Mouse (Mus musculus) midbrain, embryonic 14.5 days (tissue): Measurements from ENCODE around the gene Eef1e1. TPM values are rescaled to one million over a fixed set of nuclear protein-coding genes. Genes with fewer than 3 reads are reported as not detected.
A peak's percentile ranks its signal among the peaks of the same experiment; 100 is the strongest.

Experiments used
- ATAC-seq: fragments of 200-750 bp; cut with Nextera tagmentation; 2 replicates; pipeline ENCODE4 v1.8.0; 2017; ENCODE audit warnings: moderate number of reproducible peaks, moderate library complexity; ENCODE audit not compliant: low FRiP score, low TSS enrichment
- DNase-seq: peaks from one replicate; pipeline ENCODE4 v3.0.0-alpha.2; 2015
- H3K27ac ChIP-seq: fragments of 300-500 bp; sonication (generic); replicated peaks from 2 replicates; pipeline ENCODE4 v1.5.1; 2014; ENCODE audit warnings: mild to moderate bottlenecking, low read depth, low read length, moderate library complexity
- H3K27me3 ChIP-seq: fragments of 300-500 bp; sonication (generic); 2 replicates; pipeline ENCODE4 v1.6.1; 2014; ENCODE audit warnings: low read length, control low read depth, mixed read lengths; ENCODE audit not compliant: control insufficient read depth, insufficient read depth
- H3K36me3 ChIP-seq: fragments of 300-500 bp; sonication (generic); 2 replicates; pipeline ENCODE4 v1.6.1; 2014; ENCODE audit warnings: low read length, control low read depth; ENCODE audit not compliant: control insufficient read depth, insufficient read depth
- H3K4me1 ChIP-seq: fragments of 300-500 bp; sonication (generic); 2 replicates; pipeline ENCODE4 v1.6.1; 2014; ENCODE audit warnings: mild to moderate bottlenecking, antibody characterized with exemption, low read length, control low read depth; ENCODE audit not compliant: control insufficient read depth, insufficient read depth
- H3K4me2 ChIP-seq: fragments of 300-500 bp; sonication (generic); 2 replicates; pipeline ENCODE4 v1.6.1; 2014; ENCODE audit warnings: mild to moderate bottlenecking, low read length, moderate library complexity
- H3K4me3 ChIP-seq: fragments of 300-500 bp; sonication (generic); replicated peaks from 2 replicates; pipeline ENCODE4 v1.5.1; 2014; ENCODE audit warnings: low read depth, low read length
- H3K9ac ChIP-seq: fragments of 300-500 bp; sonication (generic); replicated peaks from 2 replicates; pipeline ENCODE4 v1.6.1; 2014; ENCODE audit warnings: mild to moderate bottlenecking, low read length, moderate library complexity
- H3K9me3 ChIP-seq: fragments of 300-500 bp; sonication (generic); 2 replicates; pipeline ENCODE4 v1.6.1; 2016; ENCODE audit warnings: low read length, control low read depth, mixed read lengths; ENCODE audit not compliant: control insufficient read depth
- WGBS: fragments of 180-500 bp; shearing (Covaris S2); extraction: QIAGEN DNeasy Blood & Tissue Kit; methylation state at CpG from one replicate; pipeline ENCODE4 v1.1.7; 2014; 5-methylcytosine and 5-hydroxymethylcytosine counted together
- polyA plus RNA-seq: library from polyadenylated mRNA; unstranded; fragments of >200 nt; fragmentation: Nextera tagmentation; extraction: Ambion mirVana; gene quantifications from 2 replicates; pipeline ENCODE4 v1.2.1, GENCODE M21; 2014

The Eef1e1 gene
- polyA plus RNA-seq, 1 experiment from 2014 or later, result 105 TPM

DNA sequence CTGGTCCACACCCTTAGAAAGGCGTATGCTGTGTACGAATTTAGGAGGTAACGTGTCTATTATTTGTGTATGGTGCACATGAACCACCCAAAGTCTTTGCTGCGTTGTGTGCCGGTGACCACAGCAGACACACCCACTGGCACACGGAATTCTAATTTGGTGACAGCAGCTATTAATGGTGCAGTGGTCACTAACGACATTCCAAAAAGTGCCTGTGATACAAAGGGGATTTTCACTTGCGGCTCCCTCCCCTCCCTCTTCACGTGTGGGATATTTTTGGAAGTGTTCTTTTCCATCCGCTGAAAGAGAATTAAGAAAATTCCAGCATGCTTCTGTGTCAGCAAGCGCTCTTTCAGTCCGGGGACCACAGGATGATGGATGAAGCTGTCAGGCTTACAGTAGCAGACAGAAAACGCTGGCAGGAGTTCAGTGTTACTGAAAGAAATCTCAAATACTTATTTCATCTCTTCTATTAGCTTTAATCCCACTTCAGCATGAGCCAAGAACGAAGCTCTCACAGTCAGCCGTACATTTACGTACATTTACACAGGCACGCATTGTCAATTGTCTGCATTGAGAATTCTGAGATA is 56.5 kb downstream of the Eef1e1 start:
- Histone ChIP-seq H3K4me3 (no peak overlapping the region), H3K9ac (no peak overlapping the region), H3K9me3 (no peaks in the 10 kb centered on the region), H3K27ac (no peak overlapping the region), H3K4me1 (no peaks in the 10 kb centered on the region), H3K27me3 (no peaks in the 10 kb centered on the region), H3K4me2 (no peak overlapping the region), H3K36me3 (peaks cover 22% of the 10 kb centered on the region)
- 82% methylated on average over 17 of the region's 17 CpGs for WGBS
- no peak for ATAC-seq
- no peak for DNase-seq

DNA sequence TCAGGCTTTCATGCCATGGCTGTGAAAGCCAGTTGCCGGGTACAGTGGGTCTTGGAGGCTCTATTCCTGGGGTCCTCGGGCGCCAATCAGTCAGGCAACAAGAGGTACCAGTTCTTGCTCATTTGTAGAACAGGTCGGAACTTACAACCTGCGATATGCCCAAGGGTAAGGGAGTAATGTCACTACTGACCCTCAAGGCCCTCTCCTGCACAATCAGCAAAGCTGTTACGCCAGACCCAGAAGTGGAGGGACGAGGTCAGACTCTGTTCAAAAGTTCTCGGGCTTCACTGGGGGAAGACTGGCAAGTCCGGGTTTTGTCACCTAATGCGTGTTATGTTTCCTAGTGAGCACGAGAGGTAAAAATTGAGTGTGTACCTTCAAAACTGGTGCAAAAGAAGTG is 58.0 kb downstream of the Eef1e1 start:
- 89% methylated on average over 11 of the region's 11 CpGs for WGBS
- Histone ChIP-seq H3K4me1 (no peaks in the 10 kb centered on the region), H3K27me3 (no peaks in the 10 kb centered on the region), H3K9me3 (no peaks in the 10 kb centered on the region), H3K4me2 (no peak overlapping the region), H3K9ac (no peak overlapping the region), H3K27ac (no peak overlapping the region), H3K36me3 (peaks cover 22% of the 10 kb centered on the region), H3K4me3 (no peak overlapping the region)
- DNase-seq (no peak), ATAC-seq (no peak)

DNA sequence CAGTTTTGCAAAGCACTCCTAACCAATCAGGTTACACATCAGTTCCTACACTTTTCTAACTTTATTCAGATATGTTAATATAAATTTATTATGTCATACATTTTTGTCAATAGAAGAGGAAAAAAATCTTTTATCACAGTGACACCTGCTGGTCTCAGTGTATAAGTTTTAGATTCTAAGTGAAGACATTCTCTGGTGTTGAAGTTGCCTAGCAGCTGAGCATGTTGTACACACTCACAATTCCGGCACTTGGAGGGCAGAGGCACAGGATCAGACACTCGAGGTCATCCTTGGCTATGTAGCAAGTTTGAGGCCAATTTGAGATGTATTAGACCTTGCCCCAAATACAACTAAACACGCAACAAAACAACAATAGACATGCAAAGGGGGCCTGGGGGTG is 61.8 kb downstream of the Eef1e1 start:
- no peak overlapping the region for H3K27ac ChIP-seq
- no peak overlapping the region for H3K4me3 ChIP-seq
- no peaks in the 10 kb centered on the region for H3K4me1 ChIP-seq
- H3K36me3 ChIP-seq, result peaks cover 5% of the 10 kb centered on the region; the same call in 1 of the 2 replicates
- peak; percentile 72 for DNase-seq
- no peaks in the 10 kb centered on the region for H3K27me3 ChIP-seq
- 51% methylated on average over 3 of the region's 3 CpGs for WGBS
- no peak overlapping the region for H3K9ac ChIP-seq
- H3K4me2 ChIP-seq, result no peak overlapping the region
- no peak for ATAC-seq
- no peaks in the 10 kb centered on the region for H3K9me3 ChIP-seq

DNA sequence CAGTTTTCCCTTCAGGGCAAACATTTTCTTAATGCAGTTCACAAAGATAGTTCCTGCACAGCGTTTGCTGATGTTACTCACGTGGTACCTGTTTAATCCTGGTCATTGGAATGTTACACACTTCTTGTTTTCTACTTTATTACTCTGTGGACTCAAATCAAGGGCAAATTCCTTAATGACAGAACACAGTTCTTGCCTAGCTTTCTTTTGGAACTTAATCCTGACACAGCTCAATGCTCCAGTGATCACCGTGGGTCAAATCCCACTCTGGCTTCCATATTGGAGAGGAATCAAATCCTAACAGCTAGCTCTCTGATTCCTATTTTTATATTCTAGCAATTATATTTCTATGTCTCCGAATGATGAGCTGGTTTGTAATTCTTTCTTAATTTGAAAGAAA is 62.4 kb downstream of the Eef1e1 start:
- ATAC-seq, result no peak
- Histone ChIP-seq H3K9ac (no peak overlapping the region), H3K9me3 (no peaks in the 10 kb centered on the region), H3K4me2 (no peak overlapping the region), H3K27ac (no peak overlapping the region), H3K4me3 (no peak overlapping the region), H3K36me3 (peaks cover 3% of the 10 kb centered on the region; the same call in 1 of the 2 replicates), H3K4me1 (no peaks in the 10 kb centered on the region), H3K27me3 (no peaks in the 10 kb centered on the region)
- DNase-seq, result no peak
- 41% methylated on average over 4 of the region's 4 CpGs for WGBS

Other genes with a start within 250 kb of the Eef1e1 start
- gene Txndc5, start 130.2 kb downstream of the Eef1e1 start, polyA plus RNA-seq, result 56.4 and 81.9 TPM in 2 replicates
- 21.6 and 25.5 TPM in 2 replicates for gene Bloc1s5, start 23.9 kb downstream of the Eef1e1 start, polyA plus RNA-seq